Mouse (Mus musculus) embryonic facial prominence, embryonic 14.5 days (tissue): ENCODE data around the gene Kctd6. TPM values are rescaled to one million over a fixed set of nuclear protein-coding genes. Genes with fewer than 3 reads are reported as not detected.

Source experiments
- ATAC-seq: fragments of 200-750 bp; cut with Nextera tagmentation; 2 replicates; pipeline ENCODE4 v1.8.0; 2017; ENCODE audit warnings: low read depth, moderate number of reproducible peaks, moderate TSS enrichment
- DNase-seq: peaks from one replicate; pipeline ENCODE4 v3.0.0-alpha.2; 2015; ENCODE audit warnings: low spot score
- H3K27ac ChIP-seq: fragments of 300-500 bp; sonication (generic); replicated peaks from 2 replicates; pipeline ENCODE4 v1.5.1; 2014; ENCODE audit warnings: low read depth, mild to moderate bottlenecking, low read length, moderate library complexity
- H3K27me3 ChIP-seq: fragments of 300-500 bp; sonication (generic); replicated peaks from 2 replicates; pipeline ENCODE4 v1.6.1; 2014; ENCODE audit warnings: low read length; ENCODE audit not compliant: control insufficient read depth, insufficient read depth
- H3K36me3 ChIP-seq: fragments of 300-500 bp; sonication (generic); 2 replicates; pipeline ENCODE4 v1.6.1; 2014; ENCODE audit warnings: low read length, mixed read lengths; ENCODE audit not compliant: control insufficient read depth, insufficient read depth
- H3K4me1 ChIP-seq: fragments of 300-500 bp; sonication (generic); 2 replicates; pipeline ENCODE4 v1.6.1; 2014; ENCODE audit warnings: antibody characterized with exemption, low read length; ENCODE audit not compliant: control insufficient read depth, insufficient read depth
- H3K4me2 ChIP-seq: fragments of 300-500 bp; sonication (generic); 2 replicates; pipeline ENCODE4 v1.6.1; 2014; ENCODE audit warnings: low read depth, mild to moderate bottlenecking, low read length, moderate library complexity, mixed read lengths
- H3K4me3 ChIP-seq: fragments of 300-500 bp; sonication (generic); 2 replicates; pipeline ENCODE4 v1.5.1; 2014; ENCODE audit warnings: low read depth, mild to moderate bottlenecking, low read length
- H3K9ac ChIP-seq: fragments of 300-500 bp; sonication (generic); 2 replicates; pipeline ENCODE4 v1.6.1; 2014; ENCODE audit warnings: low read depth, mild to moderate bottlenecking, low read length, moderate library complexity, mixed read lengths
- H3K9me3 ChIP-seq: fragments of 300-500 bp; sonication (generic); 2 replicates; pipeline ENCODE4 v1.6.1; 2016; ENCODE audit warnings: low read length; ENCODE audit not compliant: control insufficient read depth
- WGBS: fragments of 180-500 bp; shearing (Covaris S2); extraction: QIAGEN DNeasy Blood & Tissue Kit; methylation state at CpG from one replicate; pipeline ENCODE4 v1.1.7; 2014; 5-methylcytosine and 5-hydroxymethylcytosine counted together
- polyA plus RNA-seq: library from polyadenylated mRNA; unstranded; fragments of >200 nt; fragmentation: Nextera tagmentation; extraction: Ambion mirVana; gene quantifications from 2 replicates; pipeline ENCODE4 v1.2.1, GENCODE M21; 2014

Gene Kctd6
- polyA plus RNA-seq, 1 experiment from 2014 or later: 12.8 TPM

DNA sequence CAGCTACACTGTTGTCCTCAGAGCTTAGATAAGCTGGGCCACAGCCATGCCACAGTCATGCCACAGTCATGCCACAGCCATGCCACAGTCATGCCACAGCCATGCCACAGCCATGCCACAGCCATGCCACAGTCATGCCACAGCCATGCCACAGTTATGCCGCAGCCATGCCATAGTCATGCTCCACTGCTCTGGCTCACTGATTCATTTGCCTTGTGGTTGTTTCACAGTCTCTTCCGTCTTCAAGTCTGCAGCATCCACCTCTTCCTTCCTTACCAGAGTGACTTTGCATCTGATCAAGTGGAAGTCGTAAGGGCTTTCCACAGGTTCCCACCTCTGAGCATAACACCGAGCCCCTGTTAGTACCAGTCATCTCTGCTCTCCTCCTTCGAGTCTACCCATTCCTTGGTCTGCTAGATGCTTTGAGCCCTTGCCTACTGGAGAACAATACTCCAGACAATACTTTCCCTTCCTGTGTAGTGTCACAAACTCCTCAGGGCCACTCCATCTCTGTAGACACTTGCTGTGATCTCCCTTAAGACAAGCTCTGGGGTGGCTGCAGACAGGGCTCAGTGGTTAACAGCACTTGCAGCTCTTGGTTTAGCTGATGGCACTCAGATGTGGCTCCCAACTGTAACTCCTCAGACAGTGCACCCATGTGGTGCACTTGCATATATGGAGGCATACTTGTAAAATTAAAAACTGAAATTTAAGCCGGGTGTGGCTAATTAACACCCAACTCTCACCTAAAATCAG lies 18.4 kb downstream of the Kctd6 start:
- no peak for ATAC-seq
- no peaks in the 10 kb centered on the region for H3K9me3 ChIP-seq

DNA sequence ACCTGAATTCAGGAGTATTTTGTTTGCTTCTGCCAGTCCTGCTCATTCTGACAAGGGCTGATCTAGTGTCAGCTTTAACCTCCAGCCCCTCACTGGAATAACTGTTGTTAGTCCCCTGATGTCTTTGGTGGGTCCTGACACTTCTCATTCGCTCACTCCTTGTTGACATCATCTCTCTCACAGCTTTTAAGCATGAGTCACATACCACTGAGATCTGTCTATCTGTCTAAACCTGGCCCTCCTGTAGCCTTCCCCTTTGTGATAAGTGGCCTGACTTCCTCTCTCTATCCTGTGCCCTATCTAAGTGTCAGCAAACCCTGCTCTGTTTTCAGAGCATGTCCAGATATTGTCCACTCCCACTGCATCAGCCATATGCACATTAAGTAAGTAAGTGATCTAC lies 19.3 kb downstream of the Kctd6 start:
- ATAC-seq: no peak
- 52% methylated on average over 1 of the region's 1 CpGs for WGBS

More for the DNA sequence above, 18.4 kb downstream of the Kctd6 start:
- 82% methylated on average over 6 of the region's 6 CpGs for WGBS
- no peaks in the 10 kb centered on the region for H3K4me1 ChIP-seq
- no peaks in the 10 kb centered on the region for H3K36me3 ChIP-seq
- H3K27me3 ChIP-seq: no peaks in the 10 kb centered on the region
- no peak overlapping the region for H3K4me2 ChIP-seq
- no peak for DNase-seq
- no peak overlapping the region for H3K4me3 ChIP-seq
- no peak overlapping the region for H3K9ac ChIP-seq
- H3K27ac ChIP-seq: no peak overlapping the region

DNA sequence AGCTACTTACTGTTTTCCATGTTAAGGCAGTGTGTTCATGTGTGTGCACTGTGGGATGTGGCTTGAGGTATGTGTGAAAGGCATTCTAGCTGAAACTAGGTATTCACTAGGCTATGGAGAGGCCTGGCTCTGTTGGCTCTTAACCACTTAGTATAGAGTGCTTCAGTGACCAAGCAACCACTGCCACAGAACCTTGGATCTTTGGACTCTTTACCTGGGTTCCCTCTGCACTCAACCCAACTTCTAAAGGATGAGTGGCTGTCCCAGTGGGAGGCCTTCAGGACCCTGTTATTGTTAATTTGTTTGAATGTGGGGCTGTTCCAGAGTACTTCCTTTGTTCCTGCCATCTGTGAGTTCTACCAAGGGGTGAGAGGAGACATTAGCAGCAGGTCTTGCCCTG lies 27.9 kb downstream of the Kctd6 start:
- Histone ChIP-seq H3K9ac (no peak overlapping the region), H3K4me3 (no peak overlapping the region), H3K36me3 (no peaks in the 10 kb centered on the region), H3K27me3 (no peaks in the 10 kb centered on the region), H3K27ac (no peak overlapping the region), H3K9me3 (no peaks in the 10 kb centered on the region), H3K4me2 (no peak overlapping the region), H3K4me1 (no peaks in the 10 kb centered on the region)
- ATAC-seq: no peak
- DNase-seq: no peak

More for the DNA sequence above, 19.3 kb downstream of the Kctd6 start:
- no peak overlapping the region for H3K9ac ChIP-seq
- H3K27ac ChIP-seq: no peak overlapping the region
- no peak for DNase-seq
- H3K4me3 ChIP-seq: no peak overlapping the region
- H3K36me3 ChIP-seq: no peaks in the 10 kb centered on the region
- no peaks in the 10 kb centered on the region for H3K9me3 ChIP-seq
- no peak overlapping the region for H3K4me2 ChIP-seq
- H3K27me3 ChIP-seq: no peaks in the 10 kb centered on the region
- H3K4me1 ChIP-seq: no peaks in the 10 kb centered on the region

- ATAC-seq: peak; percentile 85
These were observed 28.5 kb downstream of the Kctd6 start for GRCm38 (mm10) chr14:8242388-8242920.

GRCm38 (mm10) chr14:8243136-8243888 lies 29.4 kb downstream of the Kctd6 start:
- no peak overlapping the region for H3K27ac ChIP-seq
- ATAC-seq (no peak), DNase-seq (no peak)
- WGBS: 63% methylated on average over 8 of the region's 8 CpGs
- H3K4me3 ChIP-seq: no peak overlapping the region
- no peaks in the 10 kb centered on the region for H3K9me3 ChIP-seq
- no peaks in the 10 kb centered on the region for H3K4me1 ChIP-seq
- no peaks in the 10 kb centered on the region for H3K27me3 ChIP-seq
- no peak overlapping the region for H3K4me2 ChIP-seq
- H3K36me3 ChIP-seq: no peaks in the 10 kb centered on the region
- no peak overlapping the region for H3K9ac ChIP-seq

More at GRCm38 (mm10) chr14:8242388-8242920, 28.5 kb downstream of the Kctd6 start:
- Histone ChIP-seq H3K4me2 (no peak overlapping the region), H3K27me3 (no peaks in the 10 kb centered on the region), H3K27ac (no peak overlapping the region), H3K4me1 (no peaks in the 10 kb centered on the region), H3K4me3 (no peak overlapping the region), H3K9me3 (no peaks in the 10 kb centered on the region), H3K36me3 (no peaks in the 10 kb centered on the region), H3K9ac (no peak overlapping the region)
- WGBS: 57% methylated on average over 5 of the region's 5 CpGs
- peak; percentile 48 for DNase-seq

DNA sequence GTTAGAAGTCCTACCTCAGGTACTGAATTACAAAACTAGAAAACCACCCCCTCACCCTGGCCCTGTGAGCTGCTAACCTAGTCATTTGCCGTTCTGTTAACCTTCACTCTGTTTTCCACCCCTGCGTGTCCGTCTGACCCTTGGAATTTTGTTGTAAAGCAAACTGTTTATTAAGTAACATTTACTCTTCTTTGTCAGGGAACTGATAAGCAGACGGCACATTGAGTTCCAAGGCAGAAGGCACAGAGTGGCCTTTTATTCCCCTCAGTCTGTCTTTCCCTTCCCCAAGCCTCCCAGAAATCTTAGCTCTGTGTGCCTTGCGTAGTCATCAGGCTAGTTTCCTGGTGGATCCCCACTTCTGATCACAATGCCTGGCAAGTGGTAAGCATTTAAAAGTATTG lies 30.3 kb downstream of the Kctd6 start:
- DNase-seq (no peak), ATAC-seq (no peak)
- Histone ChIP-seq H3K4me1 (no peaks in the 10 kb centered on the region), H3K27me3 (no peaks in the 10 kb centered on the region), H3K4me2 (no peak overlapping the region), H3K27ac (no peak overlapping the region), H3K9ac (no peak overlapping the region), H3K4me3 (no peak overlapping the region), H3K36me3 (no peaks in the 10 kb centered on the region), H3K9me3 (no peaks in the 10 kb centered on the region)
- WGBS: 80% methylated on average over 5 of the region's 5 CpGs

- H3K4me3 ChIP-seq: no peak overlapping the region
- DNase-seq (no peak), ATAC-seq (no peak)
- H3K4me2 ChIP-seq: no peak overlapping the region
- H3K27me3 ChIP-seq: no peaks in the 10 kb centered on the region
- H3K4me1 ChIP-seq: no peaks in the 10 kb centered on the region
- H3K27ac ChIP-seq: no peak overlapping the region
- H3K36me3 ChIP-seq: no peaks in the 10 kb centered on the region
- H3K9me3 ChIP-seq: no peaks in the 10 kb centered on the region
- WGBS: 78% methylated on average over 8 of the region's 8 CpGs
- H3K9ac ChIP-seq: no peak overlapping the region
These were observed 32.9 kb downstream of the Kctd6 start for GRCm38 (mm10) chr14:8246878-8247277.

- DNase-seq: no peak
- WGBS: 86% methylated on average over 1 of the region's 1 CpGs
- Histone ChIP-seq H3K36me3 (no peaks in the 10 kb centered on the region), H3K27me3 (no peaks in the 10 kb centered on the region), H3K9ac (no peak overlapping the region), H3K4me1 (no peaks in the 10 kb centered on the region), H3K4me2 (no peak overlapping the region), H3K27ac (no peak overlapping the region), H3K4me3 (no peak overlapping the region), H3K9me3 (no peaks in the 10 kb centered on the region)
- ATAC-seq: no peak
These were observed 35.3 kb downstream of the Kctd6 start for GRCm38 (mm10) chr14:8249206-8249605.
